Comparison of ENCODE assay signal across 8 mouse cellular contexts in genomic region chr5:36398463-36399364, GRCm38 (mm10). TPM values are rescaled to one million over a fixed set of nuclear protein-coding genes. Genes with fewer than 3 reads are reported as not detected.
DNase-seq lines count a peak whose midpoint lies in the region; ATAC-seq lines count a peak whose summit lies in the region.

No protein-coding gene starts in this region.

- H3K36me3 ChIP-seq in forebrain, embryonic 12.5 days (replicated peaks): no peaks in the 10 kb centered on the region
- H3K36me3 ChIP-seq in hindbrain, embryonic 13.5 days: no peaks in the 10 kb centered on the region
- no peaks in the 10 kb centered on the region for H3K36me3 ChIP-seq in splenic B cell, adult 2 months (ENCODE audit: control insufficient read depth, insufficient read depth, low read length, poor library complexity, severe bottlenecking)

- peaks cover 71% of the 10 kb centered on the region for H3K27me3 ChIP-seq in forebrain, embryonic 12.5 days
- H3K27me3 ChIP-seq in hindbrain, embryonic 13.5 days: peaks cover 41% of the 10 kb centered on the region
- no peaks in the 10 kb centered on the region for H3K27me3 ChIP-seq in splenic B cell, adult 2 months (ENCODE audit: control insufficient read depth, insufficient read depth, low read length, poor library complexity, severe bottlenecking)

- 9% methylated on average over 18 of the region's 18 CpGs for WGBS in forebrain, embryonic 12.5 days
- WGBS in hindbrain, embryonic 13.5 days: 7% methylated on average over 18 of the region's 18 CpGs

- H3K9me3 ChIP-seq in forebrain, embryonic 12.5 days: no peaks in the 10 kb centered on the region
- H3K9me3 ChIP-seq in hindbrain, embryonic 13.5 days: no peaks in the 10 kb centered on the region

- no peak overlapping the region for H3K27ac ChIP-seq in forebrain, embryonic 12.5 days
- no peak overlapping the region for H3K27ac ChIP-seq in hindbrain, embryonic 13.5 days

- H3K4me1 ChIP-seq in forebrain, embryonic 12.5 days: peaks cover 33% of the 10 kb centered on the region
- peaks cover 55% of the 10 kb centered on the region for H3K4me1 ChIP-seq in hindbrain, embryonic 13.5 days (replicated peaks)

- ATAC-seq in forebrain, embryonic 12.5 days (ENCODE audit: low FRiP score): peak; percentile 27; the same call in 1 of the 2 replicates
- no peak for ATAC-seq in hindbrain, embryonic 13.5 days (ENCODE audit: low FRiP score)

- no peak overlapping the region for H3K9ac ChIP-seq in forebrain, embryonic 12.5 days
- no peak overlapping the region for H3K9ac ChIP-seq in hindbrain, embryonic 13.5 days

- H3K4me3 ChIP-seq in forebrain, embryonic 12.5 days (replicated peaks): no peak overlapping the region
- no peak overlapping the region for H3K4me3 ChIP-seq in hindbrain, embryonic 13.5 days

- H3K4me2 ChIP-seq in forebrain, embryonic 12.5 days: peak overlapping the region; percentile 99; the same call in 1 of the 2 replicates
- H3K4me2 ChIP-seq in hindbrain, embryonic 13.5 days: peak overlapping the region; percentile 95; the same call in 1 of the 2 replicates

- peak; percentile 11 for DNase-seq in cerebellum, adult 11 months
- no peak for DNase-seq in cerebellum, adult 11-12 months
- DNase-seq in adrenal gland, postnatal 10 days: peak; percentile 79
- peak; percentile 26 for DNase-seq in left cerebral cortex, adult 11 months (ENCODE audit: low spot score)
- DNase-seq in mesoderm, embryonic 11.5 days (ENCODE audit: low read depth, low spot score): peak; percentile 69
- DNase-seq in splenic B cell, adult 2 months (ENCODE audit: low read depth, low spot score): peak; percentile 77

RNA-seq across cellular contexts. Expression of gene Sorcs2, which starts 0.8 kb away (rescaled TPM):
- total RNA-seq in adrenal gland, postnatal 10 days (2021): 10 to 100 TPM; 11.4 to 14.6 TPM
- polyA plus RNA-seq in forebrain, embryonic 12.5 days (2016; fragmentation: Nextera tagmentation; extraction: Ambion mirVana): 10.4 and 11.0 TPM in 2 replicates
- polyA plus RNA-seq in hindbrain, embryonic 13.5 days (2015; fragmentation: Nextera tagmentation; extraction: Ambion mirVana): 11.7 and 12.6 TPM in 2 replicates
